Mouse (Mus musculus) T-helper 17 cell (primary cell): ENCODE measurements at regions not wholly inside any gene's neighbourhood (a gene's known extent, or its start where the extent isn't known, plus 50 kb on each side); places are given as distances from the start of the nearest gene placed in this dataset.

Source experiments
- in situ Hi-C, 2 experiments: fragments of 300-600 bp; cut with MboI, MseI; formaldehyde crosslinking; loops; 1 replicate in 1 of 2; 2 replicates in 1 of 2; pipeline ENCODE4 v1.15.1; 2025; ENCODE audit warnings: high pct_unique_total_duplicates in 2 of 2

- in situ Hi-C loops: loop anchor here in 1 of 2 experiments (10.0 kb wide), 1 partner anchor 345 kb away; no protein-coding TSS in a partner anchor
These were observed 136.7 kb downstream of the BC067074 start for GRCm38 (mm10) chr13:113429615-113430014.
